Mouse (Mus musculus): ENCODE measurements at regions not wholly inside any gene's neighbourhood (a gene's known extent, or its start where the extent isn't known, plus 50 kb on each side); places are given as distances from the start of the nearest gene placed in this dataset.

DNA sequence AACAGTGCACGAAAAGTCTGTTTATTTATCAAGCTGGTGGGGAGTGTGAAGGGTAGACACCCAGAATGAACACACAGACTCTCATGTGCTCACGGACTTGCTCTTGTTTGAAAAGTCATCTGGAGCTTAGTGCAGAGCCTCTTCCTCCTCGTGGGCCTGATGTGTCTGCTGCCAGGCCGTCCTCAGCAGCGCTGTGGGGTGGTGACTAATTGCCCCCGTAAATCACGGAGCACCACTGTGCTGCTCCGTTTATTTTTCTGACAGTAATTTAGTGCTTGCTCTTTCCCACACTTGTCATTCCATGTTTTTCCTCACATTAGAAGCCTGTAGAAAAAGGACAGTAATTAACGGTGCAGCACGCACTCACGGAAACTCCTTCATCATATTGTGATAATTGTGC lies 51.2 kb upstream of the Gm17304 start:
- peak; percentile 38 for DNase-seq (ENCODE audit: low spot score)

DNA sequence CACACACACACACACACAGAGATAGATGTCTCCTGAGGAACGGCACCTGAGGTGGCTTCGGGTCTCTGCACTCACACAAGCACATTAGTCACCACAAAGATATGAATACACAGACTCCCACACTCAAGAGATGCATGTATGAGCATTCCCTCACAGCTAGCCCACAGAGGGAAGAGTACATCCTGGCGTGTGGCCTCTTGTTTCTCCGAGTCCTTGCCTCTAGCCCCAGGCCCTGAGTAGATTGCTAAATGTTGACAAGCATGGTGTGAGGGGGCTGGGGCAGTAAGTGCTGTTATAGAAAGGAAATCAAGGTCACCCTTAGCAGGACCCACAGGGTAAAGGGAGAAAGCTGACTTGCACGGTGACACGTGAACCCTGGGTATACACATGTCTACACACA lies 69.6 kb upstream of the Gm17304 start:
- DNase-seq (ENCODE audit: low spot score), result no peak

DNA sequence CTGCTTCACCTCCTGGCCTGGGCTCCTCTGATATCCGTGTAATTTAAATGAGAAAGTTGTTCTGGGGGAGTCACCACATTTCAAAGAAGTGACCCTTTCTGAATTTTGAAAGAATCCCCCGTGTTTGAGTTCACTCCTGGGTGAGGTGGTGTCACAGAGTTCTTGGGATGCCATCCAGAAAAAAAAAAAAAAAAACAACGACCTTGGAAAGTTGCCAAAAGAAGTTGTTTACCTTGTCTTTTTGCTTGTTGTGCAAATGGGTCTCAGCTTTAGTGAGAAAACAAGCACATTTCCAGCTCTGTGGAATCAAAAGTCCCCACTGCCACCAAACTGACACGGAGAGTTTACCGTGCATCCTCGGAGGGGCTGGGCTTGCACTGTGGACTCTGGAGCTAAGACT lies 71.7 kb upstream of the Gm17304 start:
- no peak for DNase-seq (ENCODE audit: low spot score)

DNA sequence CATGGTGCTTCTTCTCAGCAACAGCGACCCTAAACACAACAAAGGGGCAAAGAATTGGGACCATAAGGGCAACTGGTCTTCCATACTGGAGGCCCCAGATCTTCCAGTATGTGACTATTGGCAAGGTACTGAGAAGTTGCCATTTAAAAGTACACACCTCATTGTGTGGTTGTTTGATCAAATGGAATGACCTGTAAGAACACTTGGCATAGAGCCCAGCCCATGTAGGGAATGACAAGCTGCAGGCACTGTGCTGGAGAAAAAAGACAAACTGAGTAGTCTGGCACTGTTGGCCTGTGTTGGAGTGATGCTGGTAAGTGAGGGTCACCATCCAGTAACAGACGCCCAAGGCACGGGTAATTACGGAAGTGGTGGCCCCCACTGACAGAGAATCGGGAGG lies 72.8 kb upstream of the Gm17304 start:
- DNase-seq (ENCODE audit: low spot score), result no peak

DNA sequence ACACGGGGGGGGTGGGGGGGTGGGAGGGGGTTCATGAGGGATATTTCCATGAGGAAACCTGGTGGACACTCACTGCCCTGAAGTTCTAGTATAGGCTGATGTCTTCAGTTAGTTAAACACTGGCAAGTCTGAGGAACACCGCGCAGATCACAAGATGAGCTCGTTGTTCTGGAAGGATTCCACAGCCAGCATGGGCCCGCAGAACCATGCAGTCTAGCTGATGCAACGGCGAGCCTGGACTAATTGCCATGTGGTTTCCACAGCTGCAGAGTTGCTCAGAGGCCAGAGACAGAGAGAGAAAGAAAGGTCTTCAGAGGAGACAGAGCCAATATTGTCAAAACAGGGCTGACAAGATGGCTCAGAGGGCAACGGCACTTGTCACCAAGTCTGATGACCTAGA lies 70.8 kb upstream of the Barhl2 start:
- DNase-seq (ENCODE audit: low spot score), result no peak

DNA sequence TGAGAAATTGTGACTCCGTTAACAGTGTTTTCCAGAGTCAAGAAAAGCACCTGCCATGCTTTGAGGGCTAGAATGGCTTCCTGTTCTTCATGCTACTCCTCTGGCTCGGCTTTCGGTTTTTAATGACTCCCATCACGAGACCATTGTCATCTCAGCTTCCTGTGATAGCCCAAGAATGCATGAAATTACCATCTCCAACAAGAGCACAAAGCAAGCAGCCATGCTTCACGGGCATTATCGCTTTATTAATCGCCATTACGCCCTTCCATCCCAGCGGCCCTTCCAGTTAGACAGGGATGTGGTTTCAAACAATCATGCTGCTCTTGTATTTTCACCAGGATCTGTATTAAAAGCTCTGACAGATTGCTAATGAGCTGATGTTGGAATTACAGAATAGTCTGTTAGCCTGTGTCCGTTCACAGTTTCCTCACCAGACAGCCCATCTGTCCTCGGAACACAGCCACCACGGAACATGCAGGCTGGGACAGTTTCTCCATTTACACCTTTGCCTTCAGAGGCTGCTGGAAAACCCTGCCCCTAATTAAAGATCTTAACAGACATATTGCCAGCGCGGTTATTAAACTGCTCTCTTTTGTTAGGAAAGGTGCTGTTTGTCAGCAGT lies 69.5 kb upstream of the Barhl2 start:
- peak; percentile 16 for DNase-seq (ENCODE audit: low spot score)

DNA sequence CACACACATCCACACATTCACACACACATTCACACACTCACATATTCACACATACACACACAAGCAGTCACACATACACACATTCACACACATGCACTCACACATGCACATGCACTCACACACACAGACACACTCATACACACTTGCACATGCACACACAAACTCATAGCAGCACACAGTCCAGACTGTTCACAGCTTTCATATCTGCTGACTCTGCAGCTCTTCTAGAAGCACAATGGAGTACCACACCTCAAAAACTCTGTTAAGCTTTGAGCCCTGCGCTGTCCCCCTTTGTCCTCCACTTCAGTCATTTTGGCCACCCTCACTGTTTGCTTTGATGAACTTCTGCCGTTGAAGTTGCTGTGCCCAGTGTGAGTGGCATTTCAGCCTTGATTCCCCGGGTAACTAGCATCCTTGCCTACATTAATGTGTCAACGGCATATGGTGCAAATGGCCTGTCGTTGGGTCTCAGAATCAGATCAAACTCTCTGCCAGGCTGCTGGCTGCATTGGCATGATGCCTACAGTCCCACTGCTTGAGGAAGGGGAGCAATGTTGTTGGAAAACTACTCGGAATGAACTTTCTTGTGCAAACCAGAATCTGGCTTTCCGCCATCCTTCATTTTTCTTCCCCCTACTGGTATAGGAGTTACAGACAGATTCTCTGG lies 54.6 kb upstream of the Barhl2 start:
- DNase-seq (ENCODE audit: low spot score), result no peak

DNA sequence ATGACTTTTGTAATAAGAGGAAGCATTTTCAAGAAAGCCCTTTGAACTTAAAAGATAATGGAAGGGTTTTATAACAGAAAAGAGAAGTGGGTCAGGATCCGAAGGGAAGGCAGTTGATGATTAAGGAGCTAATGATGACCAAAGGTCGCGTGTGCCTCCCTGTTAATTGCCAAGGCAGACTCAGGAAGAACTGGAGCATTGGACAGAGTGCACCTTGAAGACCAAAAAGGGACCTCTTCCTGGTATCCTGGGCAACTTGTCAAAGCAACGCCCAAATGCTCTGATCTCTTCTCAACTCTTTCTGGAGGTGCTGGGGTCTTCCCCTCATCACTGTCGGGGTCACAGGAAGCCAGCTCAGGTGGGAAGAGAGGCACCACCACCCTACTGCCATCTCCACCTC lies 49.9 kb upstream of the Barhl2 start:
- DNase-seq (ENCODE audit: low spot score), result no peak
